Mouse (Mus musculus) heart, embryonic 11.5 days (tissue): ENCODE data around the gene Sept8. TPM values are rescaled to one million over a fixed set of nuclear protein-coding genes. Genes with fewer than 3 reads are reported as not detected.

ENCODE experiments used
- ATAC-seq: fragments of 200-750 bp; cut with Nextera tagmentation; replicated peaks from 2 replicates; pipeline ENCODE4 v1.8.0; 2017; ENCODE audit warnings: moderate library complexity; ENCODE audit not compliant: insufficient number of reproducible peaks, low FRiP score, low TSS enrichment
- H3K27ac ChIP-seq: fragments of 300-500 bp; sonication (generic); 2 replicates; pipeline ENCODE4 v1.5.1; 2014; ENCODE audit warnings: mild to moderate bottlenecking, low read depth, low read length
- H3K27me3 ChIP-seq: fragments of 300-500 bp; sonication (generic); 2 replicates; pipeline ENCODE4 v1.6.1; 2014; ENCODE audit warnings: mild to moderate bottlenecking, low read length, mixed read lengths; ENCODE audit not compliant: control insufficient read depth, insufficient read depth
- H3K36me3 ChIP-seq: fragments of 300-500 bp; sonication (generic); 2 replicates; pipeline ENCODE4 v1.6.1; 2014; ENCODE audit warnings: mild to moderate bottlenecking, low read length, moderate library complexity, mixed read lengths; ENCODE audit not compliant: control insufficient read depth, insufficient read depth
- H3K4me1 ChIP-seq: fragments of 300-500 bp; sonication (generic); 2 replicates; pipeline ENCODE4 v1.6.1; 2014; ENCODE audit warnings: low read length; ENCODE audit not compliant: control insufficient read depth, insufficient read depth
- H3K4me2 ChIP-seq: fragments of 300-500 bp; sonication (generic); 2 replicates; pipeline ENCODE4 v1.6.1; 2014; ENCODE audit warnings: mild to moderate bottlenecking, moderate library complexity
- H3K4me3 ChIP-seq: fragments of 300-500 bp; sonication (generic); 2 replicates; pipeline ENCODE4 v1.5.1; 2014; ENCODE audit warnings: low read depth, low read length
- H3K9ac ChIP-seq: fragments of 300-500 bp; sonication (generic); 2 replicates; pipeline ENCODE4 v1.6.1; 2014; ENCODE audit warnings: mild to moderate bottlenecking, low read depth, low read length, moderate library complexity
- H3K9me3 ChIP-seq: fragments of 300-500 bp; sonication (generic); replicated peaks from 2 replicates; pipeline ENCODE4 v1.6.1; 2016; ENCODE audit warnings: low read length; ENCODE audit not compliant: control insufficient read depth
- WGBS: fragments of 180-500 bp; shearing (Covaris S2); extraction: QIAGEN DNeasy Blood & Tissue Kit; methylation state at CpG from one replicate; pipeline ENCODE4 v1.1.7; 2014; ENCODE audit not compliant: insufficient replicate concordance; 5-methylcytosine and 5-hydroxymethylcytosine counted together
- polyA plus RNA-seq: library from polyadenylated mRNA; unstranded; fragments of >200 nt; fragmentation: Nextera tagmentation; extraction: Ambion mirVana; gene quantifications from 2 replicates; pipeline ENCODE4 v1.2.1, GENCODE M21; 2014

The Sept8 gene
- 18.8 and 21.4 TPM in 2 replicates for polyA plus RNA-seq

- H3K4me2 ChIP-seq = peak within 1 kb of the TSS; percentile 84
- H3K9ac ChIP-seq = peak within 1 kb of the TSS; percentile 89
- peak within 1 kb of the TSS; percentile 81 for H3K4me3 ChIP-seq
- peak; percentile 62 for ATAC-seq
- H3K27me3 ChIP-seq = no peaks in the 10 kb centered on the region
- peak within 1 kb of the TSS; percentile 71 for H3K27ac ChIP-seq
- H3K36me3 ChIP-seq = no peaks in the 10 kb centered on the region
- H3K9me3 ChIP-seq = no peaks in the 10 kb centered on the region
- H3K4me1 ChIP-seq = peaks cover 33% of the 10 kb centered on the region
- WGBS = 4% methylated on average over 66 of the region's 79 CpGs
Observed at GRCm38 (mm10) chr11:53519207-53520121, at the start of gene Sept8. TSS of gene Sept8 (plus strand) at chr11:53519257.

GRCm38 (mm10) chr11:53469294-53469967 is 49.6 kb upstream of the Sept8 start:
- 38% methylated on average over 16 of the region's 16 CpGs for WGBS
- Histone ChIP-seq H3K4me1 (peaks cover 7% of the 10 kb centered on the region; the same call in 1 of the 2 replicates), H3K4me3 (no peak overlapping the region), H3K27ac (no peak overlapping the region), H3K9ac (no peak overlapping the region), H3K9me3 (no peaks in the 10 kb centered on the region), H3K4me2 (peak overlapping the region; percentile 63), H3K27me3 (peaks cover 51% of the 10 kb centered on the region), H3K36me3 (no peaks in the 10 kb centered on the region)
- no peak for ATAC-seq

GRCm38 (mm10) chr11:53469968-53470695 is 48.9 kb upstream of the Sept8 start, which contains the start of gene Gm9837:
TSS of gene Gm9837 (minus strand) at chr11:53470479.
- no peak within 1 kb of the TSS for H3K27ac ChIP-seq
- H3K36me3 ChIP-seq = no peaks in the 10 kb centered on the region
- WGBS = 3% methylated on average over 29 of the region's 29 CpGs
- H3K27me3 ChIP-seq = peaks cover 50% of the 10 kb centered on the region
- no peaks in the 10 kb centered on the region for H3K9me3 ChIP-seq
- 0 out of 2 replicates have a peak within 1 kb of the TSS, but pooled peaks have one; percentile 10 for H3K4me3 ChIP-seq
- H3K9ac ChIP-seq = no peak within 1 kb of the TSS
- ATAC-seq = 0 out of 2 replicates have a peak, but pooled peaks have one; percentile 57
- H3K4me1 ChIP-seq = peaks cover 7% of the 10 kb centered on the region; the same call in 1 of the 2 replicates
- H3K4me2 ChIP-seq = peak within 1 kb of the TSS; percentile 63

- WGBS = 71% methylated on average over 3 of the region's 3 CpGs
- H3K4me3 ChIP-seq = no peak overlapping the region
- H3K4me1 ChIP-seq = 0 out of 2 replicates have a peak, but pooled peaks cover 7% of the 10 kb centered on the region
- no peak for ATAC-seq
- H3K27ac ChIP-seq = no peak overlapping the region
- no peaks in the 10 kb centered on the region for H3K36me3 ChIP-seq
- H3K4me2 ChIP-seq = no peak overlapping the region
- peaks cover 45% of the 10 kb centered on the region for H3K27me3 ChIP-seq
- H3K9ac ChIP-seq = no peak overlapping the region
- H3K9me3 ChIP-seq = no peaks in the 10 kb centered on the region
Observed at GRCm38 (mm10) chr11:53472709-53473108, 46.3 kb upstream of the Sept8 start.

GRCm38 (mm10) chr11:53475620-53476019 is 43.4 kb upstream of the Sept8 start:
- Histone ChIP-seq H3K9ac (no peak overlapping the region), H3K36me3 (no peaks in the 10 kb centered on the region), H3K9me3 (no peaks in the 10 kb centered on the region), H3K27ac (no peak overlapping the region), H3K4me2 (no peak overlapping the region), H3K4me3 (no peak overlapping the region), H3K4me1 (peaks cover 15% of the 10 kb centered on the region), H3K27me3 (peaks cover 68% of the 10 kb centered on the region)
- no peak for ATAC-seq
- 35% methylated on average over 8 of the region's 8 CpGs for WGBS

- Histone ChIP-seq H3K36me3 (no peaks in the 10 kb centered on the region), H3K9ac (no peak overlapping the region), H3K27me3 (peaks cover 66% of the 10 kb centered on the region), H3K27ac (no peak overlapping the region), H3K4me1 (peaks cover 13% of the 10 kb centered on the region), H3K9me3 (no peaks in the 10 kb centered on the region), H3K4me2 (no peak overlapping the region), H3K4me3 (no peak overlapping the region)
- ATAC-seq = no peak
- WGBS = 38% methylated on average over 7 of the region's 7 CpGs
Observed at GRCm38 (mm10) chr11:53477833-53478232, 41.2 kb upstream of the Sept8 start.

GRCm38 (mm10) chr11:53478383-53479170 is 40.5 kb upstream of the Sept8 start:
- H3K36me3 ChIP-seq = no peaks in the 10 kb centered on the region
- peak overlapping the region; percentile 31 for H3K9ac ChIP-seq
- peaks cover 62% of the 10 kb centered on the region for H3K27me3 ChIP-seq
- H3K4me2 ChIP-seq = peak overlapping the region; percentile 93
- peak overlapping the region; percentile 57 for H3K4me3 ChIP-seq
- H3K9me3 ChIP-seq = no peaks in the 10 kb centered on the region
- H3K4me1 ChIP-seq = peaks cover 13% of the 10 kb centered on the region
- no peak for ATAC-seq
- 5% methylated on average over 72 of the region's 79 CpGs for WGBS
- H3K27ac ChIP-seq = no peak overlapping the region
